Mouse (Mus musculus): ENCODE results near the gene Dll3. TPM values are rescaled to one million over a fixed set of nuclear protein-coding genes. Genes with fewer than 3 reads are reported as not detected.

Gene Dll3
- polyA plus RNA-seq (2015; fragmentation: Nextera tagmentation; extraction: Ambion mirVana): 2.3 and 3.3 TPM in 2 replicates

DNA sequence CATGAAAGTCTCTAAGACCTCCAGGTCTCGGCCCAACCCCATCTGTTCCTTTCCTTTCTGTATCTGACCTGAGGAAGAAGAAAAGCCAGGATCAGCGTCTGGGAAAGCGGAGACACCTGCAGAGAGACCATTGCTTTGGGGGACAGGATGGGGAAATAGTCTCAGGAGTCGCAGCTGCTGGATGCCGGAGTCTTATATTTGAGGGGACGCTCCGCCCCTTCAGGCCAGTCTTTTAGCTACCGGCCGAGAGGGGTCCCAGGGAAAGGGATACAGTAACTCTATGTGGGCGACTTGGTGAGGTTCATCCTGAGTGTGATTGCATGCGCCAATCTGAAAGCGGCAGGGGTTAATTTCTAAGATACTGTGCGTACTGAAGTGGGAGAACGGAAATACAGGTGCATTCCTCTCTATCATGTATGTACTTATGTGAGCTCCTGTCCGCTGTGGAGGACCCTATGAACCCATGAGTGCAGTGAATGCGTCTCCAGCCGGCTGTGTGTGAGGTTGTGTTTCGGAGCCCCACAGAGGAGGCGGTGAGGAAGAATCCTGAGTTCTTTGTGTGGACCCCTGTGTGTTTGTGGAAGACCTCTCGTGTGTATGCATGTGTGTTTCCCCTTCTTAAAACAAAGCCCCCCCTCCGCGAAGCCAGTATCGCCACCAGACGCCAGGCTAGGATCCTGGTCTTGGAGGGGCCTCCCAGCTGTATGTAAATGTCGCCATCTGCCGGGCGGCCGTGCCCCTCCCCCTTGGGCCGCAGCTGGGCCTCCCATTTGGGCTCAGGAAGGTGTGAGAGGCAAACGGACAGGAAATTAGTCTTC is at the start of gene Dll3:
Dll3 (minus strand) TSS at position 623 of the 818 bp plus-strand sequence.
- peak; percentile 62 for ATAC-seq
- peaks cover 14% of the 10 kb centered on the region for H3K4me1 ChIP-seq (ENCODE audit: control insufficient read depth, insufficient read depth, low read length)
- no peak within 1 kb of the TSS for H3K27ac ChIP-seq (ENCODE audit: low read length)
- H3K9ac ChIP-seq (ENCODE audit: low read depth, low read length): peak within 1 kb of the TSS; percentile 56
- H3K36me3 ChIP-seq (ENCODE audit: control insufficient read depth, insufficient read depth, low read length): peaks cover 13% of the 10 kb centered on the region; the same call in 1 of the 2 replicates
- H3K9me3 ChIP-seq (ENCODE audit: control insufficient read depth, low read length): no peaks in the 10 kb centered on the region
- H3K27me3 ChIP-seq (replicated peaks; ENCODE audit: control insufficient read depth, insufficient read depth, low read length): peaks cover 37% of the 10 kb centered on the region
- peak within 1 kb of the TSS; percentile 61 for H3K4me2 ChIP-seq (ENCODE audit: low read depth, low read length)
- 2% methylated on average over 30 of the region's 30 CpGs for WGBS
- H3K4me3 ChIP-seq (ENCODE audit: low read length): peak within 1 kb of the TSS; percentile 37

DNA sequence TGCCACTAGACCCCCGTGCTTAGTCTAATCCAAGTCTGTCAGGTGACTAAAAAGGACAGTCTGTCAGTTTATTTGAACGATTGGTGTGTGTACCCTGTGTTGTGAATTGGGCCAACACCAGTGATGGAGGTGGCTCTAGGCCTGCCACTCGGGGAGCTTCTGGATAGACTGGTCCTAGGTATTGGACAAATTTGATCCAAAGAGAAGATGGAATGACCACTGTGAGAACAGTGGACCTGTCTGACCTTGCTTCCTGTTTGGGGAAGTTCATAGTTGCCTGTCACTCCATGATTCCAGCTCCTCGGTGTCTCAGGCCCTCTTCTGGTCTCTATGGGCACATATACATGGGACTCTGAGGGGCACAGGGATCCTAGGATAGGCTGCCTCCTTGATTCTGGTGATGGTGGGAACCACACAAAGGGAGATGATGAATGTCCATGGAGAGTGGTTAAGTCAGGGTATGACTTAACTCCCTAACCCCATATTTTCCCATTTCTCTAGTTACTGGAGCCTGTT is 49.7 kb upstream of the Dll3 start:
- Histone ChIP-seq H3K4me2 (ENCODE audit: low read depth, low read length) (peak overlapping the region; percentile 86), H3K4me1 (ENCODE audit: control insufficient read depth, insufficient read depth, low read length) (peaks cover 19% of the 10 kb centered on the region), H3K27me3 (replicated peaks; ENCODE audit: control insufficient read depth, insufficient read depth, low read length) (no peaks in the 10 kb centered on the region), H3K9me3 (ENCODE audit: control insufficient read depth, low read length) (no peaks in the 10 kb centered on the region), H3K4me3 (ENCODE audit: low read length) (peak overlapping the region; percentile 90), H3K27ac (ENCODE audit: low read length) (peak overlapping the region; percentile 80; the same call in 1 of the 2 replicates), H3K9ac (ENCODE audit: low read depth, low read length) (peak overlapping the region; percentile 99), H3K36me3 (ENCODE audit: control insufficient read depth, insufficient read depth, low read length) (peaks cover 27% of the 10 kb centered on the region)
- WGBS: 28% methylated on average over 4 of the region's 4 CpGs
- no peak for ATAC-seq

DNA sequence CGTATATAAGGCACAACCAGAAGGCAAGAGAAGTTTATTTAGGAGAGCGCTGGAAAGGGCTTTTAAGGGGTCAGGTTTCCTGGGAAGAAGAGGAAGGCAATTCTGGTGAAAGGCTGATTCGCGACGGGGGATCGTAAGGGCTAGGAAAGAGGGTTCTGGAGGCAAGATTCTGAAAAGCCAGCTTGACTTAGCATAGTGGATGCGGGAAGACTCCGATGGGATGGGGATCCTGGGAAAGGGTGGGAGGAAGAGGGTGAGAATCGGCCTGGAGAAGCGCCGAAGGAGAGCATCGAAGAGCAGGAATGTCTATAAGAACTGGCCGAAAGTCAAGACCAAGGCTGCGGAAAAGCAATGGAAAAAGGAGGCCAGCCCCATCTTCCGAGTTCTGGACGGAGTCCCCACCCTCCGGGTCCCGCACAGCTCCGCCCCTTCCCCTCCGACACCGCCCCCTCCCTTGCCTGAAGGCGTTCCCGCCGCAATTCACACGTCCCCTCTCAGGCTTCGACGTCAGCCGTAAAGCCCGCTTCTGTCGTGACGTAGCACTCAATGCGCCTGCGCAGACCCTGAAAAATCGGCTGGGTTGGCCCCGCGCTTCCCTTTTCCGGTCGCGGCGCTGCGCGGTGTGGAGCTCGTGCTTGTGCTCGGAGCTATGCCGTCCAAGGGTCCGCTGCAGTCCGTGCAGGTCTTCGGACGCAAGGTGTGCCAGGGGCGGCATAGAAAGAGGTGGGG is 48.3 kb upstream of the Dll3 start, which contains the start of gene Rps16:
Rps16 (plus strand) TSS at position 498 of the 729 bp plus-strand sequence.
- peak within 1 kb of the TSS; percentile 90 for H3K4me3 ChIP-seq (ENCODE audit: low read length)
- H3K4me1 ChIP-seq (ENCODE audit: control insufficient read depth, insufficient read depth, low read length): peaks cover 17% of the 10 kb centered on the region
- H3K36me3 ChIP-seq (ENCODE audit: control insufficient read depth, insufficient read depth, low read length): peaks cover 27% of the 10 kb centered on the region
- under 1% methylated on average over 50 of the region's 50 CpGs for WGBS
- no peaks in the 10 kb centered on the region for H3K9me3 ChIP-seq (ENCODE audit: control insufficient read depth, low read length)
- peak within 1 kb of the TSS; percentile 86 for H3K4me2 ChIP-seq (ENCODE audit: low read depth, low read length)
- no peaks in the 10 kb centered on the region for H3K27me3 ChIP-seq (replicated peaks; ENCODE audit: control insufficient read depth, insufficient read depth, low read length)
- ATAC-seq: peak; percentile 92
- peak within 1 kb of the TSS; percentile 81 for H3K27ac ChIP-seq (ENCODE audit: low read length)
- peak within 1 kb of the TSS; percentile 99 for H3K9ac ChIP-seq (ENCODE audit: low read depth, low read length)

DNA sequence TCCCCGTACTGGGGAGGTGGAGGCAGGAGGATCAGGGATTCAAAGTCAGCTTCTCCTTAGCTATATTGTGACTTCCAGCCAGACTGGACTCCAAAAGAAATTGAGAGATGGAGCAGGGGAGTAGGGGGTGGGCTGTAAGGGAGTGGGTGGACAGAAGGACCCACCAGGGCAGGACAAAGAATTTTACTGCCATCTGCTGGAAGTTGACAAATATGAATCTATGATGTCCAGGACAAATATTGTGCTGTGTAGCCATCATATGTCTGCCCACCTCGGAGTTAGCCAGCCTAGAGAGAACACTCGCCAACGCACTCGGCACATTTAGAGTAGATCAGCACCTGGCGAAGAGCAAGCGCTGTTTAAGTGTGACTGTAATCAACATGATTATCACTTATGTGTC is 46.6 kb upstream of the Dll3 start:
- no peak overlapping the region for H3K9ac ChIP-seq (ENCODE audit: low read depth, low read length)
- peaks cover 17% of the 10 kb centered on the region for H3K4me1 ChIP-seq (ENCODE audit: control insufficient read depth, insufficient read depth, low read length)
- H3K4me2 ChIP-seq (ENCODE audit: low read depth, low read length): no peak overlapping the region
- H3K36me3 ChIP-seq (ENCODE audit: control insufficient read depth, insufficient read depth, low read length): peaks cover 13% of the 10 kb centered on the region
- H3K27ac ChIP-seq (ENCODE audit: low read length): no peak overlapping the region
- ATAC-seq: no peak
- no peak overlapping the region for H3K4me3 ChIP-seq (ENCODE audit: low read length)
- no peaks in the 10 kb centered on the region for H3K9me3 ChIP-seq (ENCODE audit: control insufficient read depth, low read length)
- 87% methylated on average over 7 of the region's 7 CpGs for WGBS
- H3K27me3 ChIP-seq (replicated peaks; ENCODE audit: control insufficient read depth, insufficient read depth, low read length): no peaks in the 10 kb centered on the region

DNA sequence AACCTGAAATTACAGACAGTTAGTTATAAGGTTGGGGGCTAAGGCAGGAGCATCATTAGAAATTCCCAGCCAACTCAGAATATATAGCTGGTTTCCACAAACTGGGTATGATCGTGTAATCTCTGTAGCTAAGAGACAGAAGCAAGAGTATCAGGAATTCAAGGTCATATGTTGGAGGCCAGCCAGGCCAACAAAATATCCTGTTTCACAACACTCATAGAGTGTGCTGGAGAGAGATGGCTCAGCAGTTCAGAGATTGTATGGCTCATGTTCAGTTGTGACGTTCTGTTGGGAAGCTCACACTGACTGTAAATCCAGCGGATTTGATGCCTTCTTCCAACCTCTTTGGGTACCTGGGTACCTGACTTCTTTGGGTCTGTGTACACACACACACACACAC is 45.7 kb upstream of the Dll3 start:
- Histone ChIP-seq H3K9ac (ENCODE audit: low read depth, low read length) (no peak overlapping the region), H3K36me3 (ENCODE audit: control insufficient read depth, insufficient read depth, low read length) (peaks cover 5% of the 10 kb centered on the region), H3K4me1 (ENCODE audit: control insufficient read depth, insufficient read depth, low read length) (peaks cover 17% of the 10 kb centered on the region), H3K27ac (ENCODE audit: low read length) (no peak overlapping the region), H3K4me2 (ENCODE audit: low read depth, low read length) (no peak overlapping the region), H3K9me3 (ENCODE audit: control insufficient read depth, low read length) (no peaks in the 10 kb centered on the region), H3K4me3 (ENCODE audit: low read length) (no peak overlapping the region), H3K27me3 (replicated peaks; ENCODE audit: control insufficient read depth, insufficient read depth, low read length) (no peaks in the 10 kb centered on the region)
- ATAC-seq: no peak
- WGBS: 64% methylated on average over 3 of the region's 3 CpGs

DNA sequence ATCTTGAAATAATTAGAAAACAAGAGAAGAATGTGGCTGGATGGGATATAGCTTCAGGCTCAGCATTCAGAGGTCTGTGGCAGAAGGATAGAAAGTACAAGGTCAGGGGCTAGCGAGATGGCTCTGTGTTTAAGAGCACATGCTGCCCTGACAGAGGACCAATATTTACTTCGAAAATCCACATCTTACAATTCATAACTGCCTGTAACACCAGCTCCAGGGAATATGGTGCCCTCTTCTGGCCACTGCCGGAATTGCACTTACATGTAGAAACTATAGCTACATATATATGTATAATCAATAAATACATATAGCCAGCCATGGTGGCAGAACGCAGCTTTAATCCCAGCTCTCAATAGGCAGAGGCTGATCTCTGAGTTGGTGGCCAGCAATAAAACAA is 42.6 kb upstream of the Dll3 start:
- H3K36me3 ChIP-seq (ENCODE audit: control insufficient read depth, insufficient read depth, low read length): no peaks in the 10 kb centered on the region
- 4% methylated on average over 4 of the region's 4 CpGs for WGBS
- ATAC-seq: no peak
- peaks cover 15% of the 10 kb centered on the region for H3K4me1 ChIP-seq (ENCODE audit: control insufficient read depth, insufficient read depth, low read length)
- H3K9ac ChIP-seq (ENCODE audit: low read depth, low read length): no peak overlapping the region
- H3K4me2 ChIP-seq (ENCODE audit: low read depth, low read length): no peak overlapping the region
- H3K27ac ChIP-seq (ENCODE audit: low read length): no peak overlapping the region
- no peak overlapping the region for H3K4me3 ChIP-seq (ENCODE audit: low read length)
- no peaks in the 10 kb centered on the region for H3K27me3 ChIP-seq (replicated peaks; ENCODE audit: control insufficient read depth, insufficient read depth, low read length)
- no peaks in the 10 kb centered on the region for H3K9me3 ChIP-seq (ENCODE audit: control insufficient read depth, low read length)

DNA sequence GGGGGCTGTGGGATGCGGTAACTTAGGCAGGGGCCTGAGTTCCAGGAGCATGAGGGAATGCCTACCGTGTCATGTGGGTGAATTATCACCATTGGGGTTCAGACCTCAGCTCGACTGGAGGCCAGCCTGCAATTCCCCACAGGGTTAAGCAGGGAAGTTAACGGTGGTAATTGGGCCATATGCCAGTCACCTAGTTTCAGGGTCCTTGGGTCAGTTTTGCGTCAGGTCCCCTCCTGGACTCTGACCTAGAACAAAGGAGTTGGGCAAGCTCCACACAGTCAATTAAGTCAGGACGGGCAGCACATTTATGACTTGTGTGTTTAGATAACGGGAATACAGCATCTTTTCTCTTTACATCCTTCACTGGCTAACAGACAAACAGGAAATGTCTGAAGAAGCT is 39.3 kb upstream of the Dll3 start:
- H3K9me3 ChIP-seq (ENCODE audit: control insufficient read depth, low read length): no peaks in the 10 kb centered on the region
- WGBS: 18% methylated on average over 7 of the region's 7 CpGs
- H3K36me3 ChIP-seq (ENCODE audit: control insufficient read depth, insufficient read depth, low read length): no peaks in the 10 kb centered on the region
- H3K27ac ChIP-seq (ENCODE audit: low read length): peak overlapping the region; percentile 24; the same call in 1 of the 2 replicates
- no peaks in the 10 kb centered on the region for H3K27me3 ChIP-seq (replicated peaks; ENCODE audit: control insufficient read depth, insufficient read depth, low read length)
- H3K4me3 ChIP-seq (ENCODE audit: low read length): no peak overlapping the region
- peak; percentile 22; the same call in 1 of the 2 replicates for ATAC-seq
- no peak overlapping the region for H3K9ac ChIP-seq (ENCODE audit: low read depth, low read length)
- no peak overlapping the region for H3K4me2 ChIP-seq (ENCODE audit: low read depth, low read length)
- H3K4me1 ChIP-seq (ENCODE audit: control insufficient read depth, insufficient read depth, low read length): peaks cover 17% of the 10 kb centered on the region

DNA sequence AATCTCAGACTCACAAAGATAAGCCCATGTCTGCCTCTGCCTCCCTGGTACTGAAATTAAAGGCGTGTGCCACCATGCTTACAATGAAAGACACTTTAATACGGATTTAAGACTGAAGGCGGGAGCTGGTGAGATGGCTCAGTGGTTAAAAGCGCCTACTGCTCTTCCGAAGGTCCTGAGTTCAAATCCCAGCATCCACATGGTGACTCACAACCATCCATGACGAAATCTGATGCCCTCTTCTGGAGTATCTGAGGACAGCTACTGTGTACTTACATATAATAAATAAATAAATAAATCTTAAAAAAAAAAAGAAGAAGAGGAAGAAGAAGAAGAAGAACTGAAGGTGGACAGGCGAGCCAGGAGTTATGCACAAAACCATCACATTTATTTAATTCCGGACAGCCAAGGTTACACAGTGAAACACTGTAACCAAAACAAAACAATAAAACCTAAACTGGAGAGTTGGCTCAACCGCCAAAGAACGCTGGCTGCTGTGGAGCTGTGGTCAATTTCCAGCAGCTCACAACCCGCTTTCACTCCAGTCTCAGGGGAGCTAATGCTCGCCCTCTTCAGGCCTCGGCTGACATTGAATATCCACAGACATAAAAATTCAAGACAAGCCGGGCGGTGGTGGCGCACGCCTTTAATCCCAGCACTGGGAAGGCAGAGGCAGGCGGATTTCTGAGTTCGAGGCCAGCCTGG is 37.3 kb upstream of the Dll3 start:
- no peaks in the 10 kb centered on the region for H3K36me3 ChIP-seq (ENCODE audit: control insufficient read depth, insufficient read depth, low read length)
- no peaks in the 10 kb centered on the region for H3K9me3 ChIP-seq (ENCODE audit: control insufficient read depth, low read length)
- H3K9ac ChIP-seq (ENCODE audit: low read depth, low read length): peak overlapping the region; percentile 72
- H3K4me2 ChIP-seq (ENCODE audit: low read depth, low read length): peak overlapping the region; percentile 56
- peaks cover 17% of the 10 kb centered on the region for H3K4me1 ChIP-seq (ENCODE audit: control insufficient read depth, insufficient read depth, low read length)
- H3K27ac ChIP-seq (ENCODE audit: low read length): peak overlapping the region; percentile 83
- WGBS: 73% methylated on average over 19 of the region's 19 CpGs
- ATAC-seq: no peak
- H3K4me3 ChIP-seq (ENCODE audit: low read length): peak overlapping the region; percentile 95
- H3K27me3 ChIP-seq (replicated peaks; ENCODE audit: control insufficient read depth, insufficient read depth, low read length): no peaks in the 10 kb centered on the region
